Mouse (Mus musculus) right cerebral cortex, postnatal 25 days (tissue): ENCODE results near the gene D7Ertd443e.

Source experiments
- DNase-seq: peaks from one replicate; pipeline ENCODE4 v3.0.0; 2022

The D7Ertd443e gene

DNA sequence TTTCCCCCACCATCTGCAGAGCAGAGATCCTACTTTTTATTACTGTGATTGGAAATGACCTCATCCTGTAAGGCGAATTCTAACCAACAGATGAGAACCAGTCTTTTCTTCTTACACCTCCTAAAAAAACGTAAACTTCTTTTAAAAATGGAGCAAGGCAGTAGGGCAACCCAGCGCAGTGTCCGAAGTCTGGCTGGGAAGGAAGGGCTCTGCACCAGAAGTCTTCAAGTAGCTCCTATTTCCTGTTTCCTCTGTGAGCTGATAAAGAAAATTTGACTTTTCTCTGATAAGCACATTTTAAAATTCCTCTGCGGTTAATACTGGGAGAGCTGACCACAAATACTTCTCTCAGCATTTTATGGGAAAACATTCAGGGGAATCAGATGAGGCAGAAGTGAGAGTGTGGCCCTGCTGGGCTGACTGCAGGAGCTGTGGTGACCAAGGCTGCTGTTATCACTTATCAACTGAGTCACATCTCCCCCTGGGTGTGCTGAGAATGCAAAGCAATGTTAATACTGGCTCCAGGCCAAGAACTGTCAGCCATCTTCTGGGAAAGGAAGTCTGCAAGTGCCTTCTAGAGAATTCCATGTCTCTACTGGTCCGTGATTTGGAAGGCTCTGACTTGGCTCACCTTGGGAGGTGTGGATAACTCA is 97.8 kb downstream of the D7Ertd443e start:
- no peak for DNase-seq

DNA sequence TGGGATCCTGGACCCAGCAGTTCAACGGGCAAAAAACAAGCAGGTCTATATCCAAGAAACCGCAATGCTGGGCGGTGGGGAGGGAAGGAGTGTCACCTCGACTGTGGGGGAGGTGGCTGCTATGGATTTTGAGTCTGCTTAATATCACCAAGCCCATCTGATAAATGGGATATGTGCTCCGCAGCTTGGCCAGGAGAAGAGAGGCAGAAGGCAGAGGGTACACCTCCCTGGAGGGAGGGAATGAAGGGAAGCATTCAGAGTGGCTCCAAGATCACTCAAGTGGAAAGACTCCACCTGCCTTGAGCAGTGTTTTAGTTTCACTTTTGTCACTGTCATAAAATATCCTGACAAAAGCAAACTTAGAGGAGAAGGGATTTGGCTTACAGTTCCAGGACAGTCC is 112.5 kb downstream of the D7Ertd443e start:
- no peak for DNase-seq

DNA sequence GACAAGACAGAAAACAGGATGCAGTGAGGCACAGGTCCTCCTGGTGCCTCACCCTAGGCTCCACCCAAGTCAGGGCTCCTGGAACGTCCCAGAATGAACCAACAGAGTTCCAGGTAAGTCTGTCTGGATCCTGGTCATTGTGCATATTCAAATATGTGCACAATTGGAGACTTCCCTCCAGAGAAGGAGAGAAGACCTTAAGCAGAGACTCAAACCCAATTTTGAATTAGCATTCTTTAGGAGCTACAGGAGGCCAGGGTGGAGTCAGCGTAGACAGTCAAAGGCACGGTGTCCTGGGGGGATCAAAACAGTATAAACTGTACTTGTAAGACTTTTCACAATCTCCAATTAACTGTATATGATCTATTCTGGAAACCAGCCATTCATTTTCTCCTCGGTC is 113.0 kb downstream of the D7Ertd443e start:
- no peak for DNase-seq

DNA sequence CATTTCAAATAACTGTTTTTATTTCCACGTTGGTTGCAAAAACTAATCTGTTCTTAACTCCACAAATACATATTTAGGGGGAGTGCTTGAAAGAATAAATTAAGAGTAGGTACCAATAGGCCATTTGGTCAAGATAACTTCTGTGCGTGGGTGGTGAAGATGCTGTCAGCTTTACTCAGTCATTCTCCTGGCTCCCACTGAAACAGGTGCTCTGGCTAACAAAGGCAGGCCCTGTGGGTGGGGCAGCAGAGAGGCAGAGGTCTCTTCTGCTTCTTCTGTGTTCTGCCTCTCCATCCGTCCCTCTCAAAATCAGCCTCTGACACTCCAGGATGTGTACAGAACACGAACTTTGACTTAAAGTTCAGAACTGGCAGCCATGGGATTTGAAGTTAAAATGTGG is 119.7 kb downstream of the D7Ertd443e start:
- DNase-seq, result no peak

DNA sequence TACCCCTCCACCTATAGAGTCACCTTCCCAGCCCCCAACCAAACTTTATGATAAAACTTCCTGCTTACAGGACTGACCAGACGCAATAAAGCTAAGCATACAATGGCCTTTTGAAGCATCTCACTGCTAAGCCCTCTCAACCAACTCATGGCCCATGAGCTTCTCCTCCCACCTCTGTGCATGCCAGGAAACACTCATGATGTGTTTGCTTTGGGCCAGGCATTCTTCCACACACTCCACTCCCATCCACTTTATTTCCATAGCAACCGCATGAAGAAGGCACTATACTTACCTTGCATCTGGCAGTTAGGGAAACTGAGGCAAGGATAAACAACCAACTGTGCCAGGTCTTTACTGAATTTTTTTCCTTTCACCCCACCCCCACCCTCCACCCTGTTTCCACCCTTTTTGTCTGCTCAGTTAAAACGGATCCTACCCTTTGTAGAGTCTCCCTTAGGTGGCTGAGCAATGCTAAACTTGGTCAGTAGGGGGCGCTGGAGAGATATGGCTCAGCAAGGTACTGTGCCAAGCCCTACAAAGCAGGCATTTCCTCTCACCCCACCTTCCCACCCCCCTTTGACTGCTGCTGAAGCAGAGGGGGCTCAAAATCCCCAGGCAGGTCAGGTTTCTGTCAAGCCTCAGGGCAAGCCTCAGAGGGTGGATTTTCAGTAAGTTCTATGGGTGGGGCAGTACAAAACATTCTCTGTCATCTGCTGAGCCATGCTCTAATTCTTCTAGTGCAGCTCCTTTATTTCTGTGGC is 122.1 kb downstream of the D7Ertd443e start:
- peak; percentile 23 for DNase-seq

DNA sequence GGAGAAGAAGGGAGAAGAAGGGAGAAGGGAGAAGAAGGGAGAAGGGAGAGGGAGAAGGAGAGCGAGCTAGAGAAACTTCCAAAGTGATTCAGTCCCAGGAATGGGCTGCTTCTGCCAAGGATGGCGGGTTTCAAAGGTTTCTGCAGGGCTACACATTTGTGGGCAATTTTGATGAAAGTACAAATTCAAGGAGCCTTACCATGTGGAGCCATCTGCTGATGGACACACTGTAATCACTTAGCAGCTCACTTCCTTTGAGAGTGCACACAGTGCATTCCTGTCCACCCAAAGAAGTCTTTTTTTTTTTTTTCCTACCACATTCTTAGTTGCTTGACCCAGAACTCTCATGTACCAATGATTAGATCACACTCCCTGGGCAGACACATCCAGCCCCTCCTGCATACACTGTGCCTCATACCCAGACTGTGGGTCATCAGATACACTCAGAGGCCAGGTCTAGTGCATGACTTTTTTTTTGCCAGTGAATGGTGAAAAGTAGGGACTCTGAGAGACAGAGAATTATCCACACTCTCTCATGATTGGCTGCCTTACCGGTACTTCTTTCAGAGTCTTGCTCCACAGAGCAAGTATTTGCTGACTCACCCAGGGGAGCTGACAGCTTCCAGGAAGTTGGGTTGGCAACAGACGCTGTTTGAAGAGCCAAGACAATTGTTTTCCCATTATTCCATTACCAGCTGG is 124.3 kb downstream of the D7Ertd443e start:
- peak; percentile 10 for DNase-seq

DNA sequence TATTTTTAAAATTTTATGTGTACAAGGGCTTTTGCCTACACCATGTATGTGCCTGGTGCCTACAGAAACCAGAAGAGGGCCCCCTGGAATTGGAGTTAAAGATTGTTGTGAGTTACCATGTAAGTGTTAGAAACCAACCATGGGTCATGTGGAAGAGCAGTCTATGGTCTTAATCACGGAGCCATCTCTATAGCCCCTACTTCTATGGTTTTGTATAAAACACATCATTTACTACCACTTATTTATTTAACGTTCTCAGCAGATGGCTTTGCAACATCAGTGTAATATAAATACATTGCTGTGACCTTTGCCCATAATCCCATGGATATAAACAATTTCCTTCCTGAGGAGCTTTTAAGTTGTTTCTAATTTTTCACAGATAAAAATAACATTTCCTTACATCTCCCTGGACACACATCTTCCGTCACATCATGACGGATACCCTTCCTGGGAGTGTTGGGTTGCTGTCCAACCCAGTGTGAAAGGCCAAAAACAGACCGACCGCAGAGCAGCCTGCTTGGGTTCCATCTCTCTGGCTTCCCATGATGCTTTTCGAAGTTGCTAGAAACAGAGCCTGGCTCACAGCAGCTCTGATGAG is 135.1 kb downstream of the D7Ertd443e start:
- no peak for DNase-seq

DNA sequence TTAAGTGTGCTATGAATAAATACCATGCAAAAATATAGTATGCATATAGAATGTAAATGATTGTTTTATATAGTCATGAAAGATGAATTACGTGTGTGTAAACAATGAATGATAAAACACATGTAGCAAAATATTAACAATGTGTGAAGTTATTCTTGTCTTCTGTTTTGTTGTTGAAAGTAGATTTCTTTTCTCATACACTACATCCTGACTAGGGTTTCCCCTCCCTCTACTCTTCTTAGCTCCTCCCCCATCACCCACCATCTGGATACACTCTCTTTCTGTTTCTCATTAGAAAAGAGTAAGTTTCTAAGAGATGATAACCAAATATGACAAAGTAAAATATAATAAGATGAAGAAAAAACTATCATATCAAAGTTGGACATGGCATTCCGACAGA is 137.4 kb downstream of the D7Ertd443e start:
- no peak for DNase-seq

DNA sequence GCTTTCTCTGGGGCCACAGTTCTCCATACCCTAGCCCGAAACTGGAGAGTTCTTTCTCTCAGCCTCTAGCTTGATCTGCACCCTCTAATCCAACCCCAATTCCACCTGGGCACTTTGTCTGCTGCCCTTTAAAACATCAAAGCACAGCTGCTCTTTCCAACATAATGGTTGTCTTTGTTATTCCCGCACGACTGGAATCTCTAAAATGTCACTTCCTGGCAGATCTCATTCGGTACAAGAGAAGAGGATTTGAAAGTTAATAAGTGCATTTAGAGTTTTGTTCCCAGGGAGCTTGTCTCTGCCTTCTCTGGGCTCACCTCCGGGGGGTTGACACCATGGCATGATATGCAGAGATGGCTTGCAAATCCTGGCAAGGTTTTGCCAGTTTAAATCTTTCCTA is 138.8 kb downstream of the D7Ertd443e start:
- DNase-seq, result no peak

DNA sequence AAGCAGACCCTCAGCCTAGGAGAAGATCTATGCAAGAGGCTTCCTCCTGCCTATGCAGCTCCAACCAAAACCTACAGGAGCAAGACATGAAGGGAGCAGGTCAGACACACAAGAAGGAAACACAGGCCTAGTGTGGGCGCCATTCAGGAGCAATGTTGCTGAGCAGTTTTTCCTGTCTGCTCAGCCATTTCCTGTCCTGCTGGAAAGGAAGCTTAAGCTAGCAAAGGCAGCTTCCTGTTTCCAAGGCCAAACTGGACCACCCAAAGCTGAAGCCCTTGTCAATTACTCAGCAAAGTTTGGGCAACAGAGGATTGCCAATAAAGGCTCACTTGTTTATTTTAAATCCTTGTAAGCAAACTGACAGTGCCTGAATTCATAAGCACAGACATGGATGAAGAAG is 142.7 kb downstream of the D7Ertd443e start:
- no peak for DNase-seq

DNA sequence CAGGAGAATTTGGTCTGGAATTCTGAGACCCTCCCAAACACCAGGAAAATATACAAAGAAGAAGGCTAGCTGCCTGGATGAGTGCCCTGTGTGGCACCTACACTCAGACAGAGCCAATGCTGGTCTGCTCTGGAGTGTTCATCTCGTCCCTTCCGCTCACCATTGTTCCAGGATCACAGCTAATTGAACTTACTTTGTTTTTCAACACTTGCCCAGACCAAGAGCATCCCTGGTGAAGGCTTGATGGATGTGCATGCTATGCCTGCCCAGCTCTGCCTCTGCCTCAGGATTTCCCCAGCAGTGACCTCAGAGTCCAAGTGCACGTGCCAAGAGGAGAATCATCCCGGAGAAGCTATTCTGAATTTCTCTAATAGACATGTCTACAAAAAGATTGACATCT is 144.2 kb downstream of the D7Ertd443e start:
- DNase-seq, result no peak

DNA sequence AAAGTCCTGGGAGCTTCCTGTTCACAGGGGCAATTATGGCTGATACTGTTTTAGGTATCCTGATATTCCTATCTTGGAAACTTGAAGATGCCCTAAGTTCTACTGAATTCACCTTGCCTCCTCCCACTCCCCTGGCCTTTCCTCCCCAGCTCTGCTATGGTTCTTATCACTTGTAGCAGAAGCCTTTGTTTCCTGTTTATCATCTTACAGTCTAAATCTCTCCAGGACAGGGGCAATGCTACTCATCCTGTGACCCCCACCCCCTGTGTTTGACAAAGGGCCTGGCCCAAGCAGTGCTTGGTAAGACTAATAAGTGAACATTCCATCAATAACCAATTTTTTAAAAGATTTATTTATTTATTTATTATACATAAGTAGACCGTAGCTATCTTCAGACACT is 144.9 kb downstream of the D7Ertd443e start:
- DNase-seq, result no peak

DNA sequence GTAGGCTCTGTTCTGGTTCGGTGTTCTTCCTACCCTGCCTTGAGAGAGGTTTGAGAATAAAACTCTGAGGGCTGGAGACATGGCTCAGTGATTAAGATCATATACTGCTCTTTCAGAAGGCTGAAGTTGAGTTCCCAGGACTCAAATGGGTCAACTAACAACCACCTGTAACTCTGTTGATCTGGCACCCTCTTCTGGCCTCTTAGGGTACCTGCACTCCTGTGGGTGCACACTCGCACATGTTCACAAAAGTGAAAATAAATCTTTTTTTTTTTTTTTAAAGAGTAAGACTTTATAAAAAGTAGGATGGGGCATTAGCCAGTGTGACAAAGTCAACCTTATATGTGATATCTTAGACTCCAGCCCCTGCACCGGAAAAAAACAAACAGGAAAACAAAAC is 146.6 kb downstream of the D7Ertd443e start:
- DNase-seq, result no peak

DNA sequence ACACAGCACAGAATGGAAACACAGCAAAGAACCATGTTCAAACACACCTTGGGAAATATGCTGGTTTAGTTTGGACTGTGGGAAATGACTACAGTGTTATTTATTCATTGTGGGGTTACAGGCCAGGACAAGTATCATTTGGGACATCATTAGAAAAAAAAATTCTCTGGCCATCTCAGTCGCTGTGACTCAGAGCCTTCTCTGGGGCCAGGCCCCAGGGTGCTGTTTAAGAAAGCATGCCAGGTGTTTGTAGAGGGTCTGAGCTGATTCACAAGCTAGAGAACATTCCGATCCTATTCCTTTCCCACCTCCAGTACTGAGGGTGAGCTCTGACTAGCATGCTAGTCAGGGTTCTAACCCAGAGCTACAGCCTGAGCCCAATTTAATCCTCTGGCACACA is 148.1 kb downstream of the D7Ertd443e start:
- no peak for DNase-seq

DNA sequence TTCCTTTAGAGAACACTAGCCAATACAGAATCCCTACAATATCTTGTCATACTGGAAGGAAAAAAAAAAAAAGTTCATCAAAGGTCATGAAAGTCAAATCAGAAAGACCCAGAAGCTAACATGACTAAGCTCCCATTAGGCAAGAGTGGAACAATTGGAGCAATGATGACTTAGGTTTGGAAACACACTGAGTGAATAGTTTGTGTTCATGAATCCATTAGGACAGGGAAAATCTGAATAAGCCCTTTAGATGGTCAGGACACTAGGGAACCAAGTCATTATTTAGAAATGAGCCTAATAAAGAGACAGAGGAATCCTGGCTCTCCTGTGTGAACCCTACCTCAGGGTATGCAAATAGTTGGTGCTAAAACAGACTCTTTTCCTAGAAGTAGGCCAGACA is 148.7 kb downstream of the D7Ertd443e start:
- DNase-seq, result no peak

DNA sequence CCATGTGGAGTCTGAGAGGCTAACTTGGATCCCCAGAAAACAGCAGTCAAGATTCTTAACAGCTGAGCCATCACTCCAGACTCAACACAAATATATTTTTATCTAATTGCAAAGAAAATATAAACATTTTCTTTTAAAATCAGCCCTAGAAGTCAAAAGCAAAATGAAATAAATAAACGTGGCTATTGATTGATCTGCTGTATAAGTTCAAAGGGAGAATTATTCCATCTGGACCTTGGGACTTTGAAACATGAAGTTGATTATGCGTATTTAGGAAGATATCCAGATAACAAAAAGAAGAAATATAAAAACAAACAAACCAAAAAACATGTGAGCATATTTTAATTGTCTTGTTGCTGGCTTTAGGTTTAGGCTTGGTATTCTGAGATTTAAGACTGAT is 149.9 kb downstream of the D7Ertd443e start:
- DNase-seq, result no peak

DNA sequence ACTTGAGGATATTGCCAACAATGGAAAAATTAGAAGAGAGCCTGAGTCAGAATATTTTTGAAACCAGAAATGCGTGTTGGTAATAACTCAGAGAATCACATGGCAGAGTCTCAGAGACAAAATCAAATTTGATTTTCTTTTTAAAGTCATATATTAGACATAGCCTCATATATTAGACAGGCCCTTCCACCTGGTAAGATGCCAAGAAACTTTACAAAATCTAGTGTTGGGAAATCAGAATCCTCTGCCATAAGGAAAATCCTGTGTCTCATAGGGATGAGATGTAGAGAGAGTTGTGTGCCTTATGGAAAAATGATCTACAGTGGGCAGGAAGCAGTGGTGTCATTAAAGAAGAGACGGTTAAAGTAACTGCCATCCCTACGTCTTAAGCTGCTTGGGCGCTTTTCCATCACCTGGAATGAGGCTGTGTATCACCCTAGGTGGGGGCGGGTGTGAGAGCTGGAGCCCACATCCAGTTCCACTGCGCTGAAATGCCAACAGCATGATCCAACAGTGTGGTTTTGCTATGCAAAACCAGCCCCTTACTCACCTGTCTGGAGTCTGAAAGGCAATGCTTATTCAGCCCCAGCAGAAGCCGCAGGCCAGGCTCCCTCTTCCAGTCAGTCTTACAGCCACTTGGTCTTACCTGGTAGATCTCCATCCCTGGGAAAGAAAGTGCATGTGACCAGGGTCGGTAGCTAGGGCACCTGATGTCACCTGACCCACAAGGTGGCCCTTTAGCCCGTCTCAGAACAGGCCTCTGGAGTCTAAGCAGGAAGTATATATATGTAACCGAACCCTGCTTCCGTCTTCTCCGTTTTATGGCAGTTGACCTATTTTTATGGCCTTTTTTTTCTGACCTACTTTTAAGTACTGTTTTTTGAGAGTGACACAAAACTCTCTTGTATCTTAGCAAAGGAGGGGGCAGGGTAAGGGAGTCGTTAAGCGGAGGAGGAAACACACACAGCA is 153.8 kb downstream of the D7Ertd443e start, which contains the start of gene Adam12:
Gene Adam12, minus strand, starts transcription at position 769 of the 969 bp plus-strand sequence.
- no peak for DNase-seq

DNA sequence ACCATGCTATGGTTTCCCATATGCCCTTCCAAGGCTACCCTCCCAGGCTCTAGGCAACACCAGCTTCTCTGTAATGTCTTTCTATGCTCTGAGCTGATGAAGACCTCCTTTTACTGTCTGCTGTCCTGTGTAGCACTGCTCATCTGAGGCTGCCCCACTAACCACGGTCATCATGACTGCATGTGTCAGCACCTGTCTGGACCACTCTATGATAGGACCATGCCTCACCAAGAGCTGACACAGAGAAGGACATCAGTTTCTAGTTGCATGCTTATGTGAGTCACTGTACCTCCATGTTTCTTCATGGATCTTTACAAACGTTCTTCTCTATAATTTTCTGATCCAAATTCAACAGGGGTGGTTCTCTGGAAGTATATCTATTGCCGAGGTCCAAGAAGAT is 154.8 kb downstream of the D7Ertd443e start:
- DNase-seq, result no peak

DNA sequence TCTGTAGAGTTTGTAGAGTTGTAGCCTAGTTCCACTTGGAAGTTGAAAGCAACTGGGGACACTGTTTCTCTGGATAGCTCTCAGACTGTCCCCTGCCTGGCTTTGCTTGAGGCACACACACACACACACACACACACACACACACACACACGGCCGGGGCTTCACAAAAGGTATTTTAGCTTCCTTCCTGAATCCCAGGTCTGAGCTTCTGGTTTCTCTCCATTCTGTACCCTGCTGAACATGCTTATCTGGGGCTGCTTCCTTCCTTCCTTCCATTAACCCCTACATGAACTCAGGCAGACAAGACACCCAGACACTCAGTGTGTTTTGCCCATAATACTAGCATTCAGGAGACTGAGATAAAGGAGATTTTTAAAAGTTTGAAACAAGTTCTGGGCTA is 155.6 kb downstream of the D7Ertd443e start:
- no peak for DNase-seq

DNA sequence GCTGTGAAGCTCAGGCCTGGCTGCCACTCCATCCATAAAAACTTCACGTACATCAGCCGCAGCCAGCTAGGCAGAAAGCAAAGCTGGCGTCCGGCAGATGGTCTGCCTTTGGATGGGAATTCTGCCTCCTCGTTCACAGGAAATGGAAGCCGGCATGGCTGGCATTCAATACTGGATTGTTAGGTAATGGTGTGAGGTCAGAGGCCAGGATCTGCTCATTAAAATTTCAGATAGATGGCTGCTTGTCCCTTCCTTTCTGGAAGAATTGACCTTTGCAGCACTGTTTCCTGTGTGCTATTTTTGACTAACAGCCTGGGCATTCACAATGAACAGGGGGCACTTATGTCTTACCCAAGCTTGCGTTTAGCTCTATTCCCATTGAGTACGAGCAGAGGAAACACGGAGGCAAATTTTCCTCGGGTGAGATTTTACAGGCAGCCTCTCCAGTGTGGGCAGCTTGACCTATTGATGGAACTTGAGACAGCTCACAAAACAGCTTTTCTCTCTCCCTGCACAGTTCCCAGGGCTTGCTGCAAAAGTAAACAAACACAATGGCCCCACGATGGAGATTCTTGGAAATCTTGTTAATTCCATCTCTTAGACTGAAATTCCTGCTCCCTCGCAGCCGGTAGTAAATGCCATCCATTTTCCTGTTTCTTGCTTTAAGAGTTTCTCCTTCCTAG is 157.5 kb downstream of the D7Ertd443e start:
- no peak for DNase-seq

DNA sequence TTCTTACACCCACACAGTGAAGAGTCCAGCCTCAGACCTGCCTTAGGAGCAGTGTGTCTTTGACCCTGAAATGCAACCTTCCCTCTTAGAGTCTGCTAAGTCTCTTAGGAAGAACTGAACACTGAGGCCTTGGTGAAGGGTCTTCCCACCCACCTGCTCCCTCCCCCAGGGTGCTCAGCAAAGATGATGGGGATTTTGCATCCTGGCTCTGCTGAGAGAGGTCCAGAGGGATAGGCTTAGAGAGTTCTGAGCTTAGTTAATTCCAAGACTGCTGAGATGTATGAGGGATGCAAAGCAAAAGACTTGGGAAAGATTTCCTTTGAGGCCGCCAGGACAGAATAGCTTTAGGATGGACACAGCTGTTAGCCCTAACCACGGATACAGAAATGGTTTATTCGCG is 158.4 kb downstream of the D7Ertd443e start:
- DNase-seq, result no peak

DNA sequence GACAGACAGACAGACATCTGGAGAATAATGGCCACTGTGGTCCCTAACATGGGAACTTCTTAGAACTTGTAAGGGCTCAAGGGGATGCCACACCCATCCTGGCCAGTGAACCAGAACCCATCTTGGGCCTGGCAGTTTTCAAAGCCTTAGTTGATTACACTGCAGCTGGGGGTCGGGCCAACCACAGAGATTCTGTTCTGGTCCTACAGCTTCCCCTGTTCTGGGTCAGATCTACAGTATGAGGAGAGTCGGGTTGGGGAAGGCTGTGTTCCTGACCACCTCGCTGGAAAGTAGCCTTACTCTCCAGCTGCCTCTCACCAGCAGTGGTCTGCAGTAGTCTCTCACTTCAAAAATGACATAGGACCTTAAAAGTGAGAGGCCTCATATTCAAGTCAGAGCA is 159.2 kb downstream of the D7Ertd443e start:
- no peak for DNase-seq
